Mouse (Mus musculus) E14TG2a.4 (cell line): Measurements from ENCODE around the gene Cabs1.

Source experiments
- H3K27me3 ChIP-seq: 2 replicates; pipeline ENCODE4 v1.6.1; 2014; ENCODE audit warnings: low read length, control low read depth; ENCODE audit not compliant: insufficient read depth
- H3K36me3 ChIP-seq: 2 replicates; pipeline ENCODE4 v1.6.1; 2014; ENCODE audit warnings: low read length, control low read depth; ENCODE audit not compliant: insufficient read depth
- H3K4me1 ChIP-seq: replicated peaks from 2 replicates; pipeline ENCODE4 v1.6.1; 2014; ENCODE audit warnings: low read depth, low read length, control low read depth
- H3K4me3 ChIP-seq: replicated peaks from 2 replicates; pipeline ENCODE4 v1.5.1; 2014; ENCODE audit warnings: mild to moderate bottlenecking, low read length
- H3K9me3 ChIP-seq: 2 replicates; pipeline ENCODE4 v1.6.1; 2014; ENCODE audit warnings: low read length, control low read depth
- CTCF ChIP-seq: conservative IDR thresholded peaks from 2 replicates; pipeline ENCODE4 v1.5.1; 2014; ENCODE audit warnings: low read length
- NANOG ChIP-seq: IDR thresholded peaks from 2 replicates; pipeline ENCODE4 v1.6.1; 2014; ENCODE audit warnings: borderline replicate concordance, low read length, mixed read lengths
- POU5F1 ChIP-seq: IDR thresholded peaks from 2 replicates; pipeline ENCODE4 v1.6.1; 2014; ENCODE audit warnings: low read length, borderline replicate concordance

Cabs1 gene

DNA sequence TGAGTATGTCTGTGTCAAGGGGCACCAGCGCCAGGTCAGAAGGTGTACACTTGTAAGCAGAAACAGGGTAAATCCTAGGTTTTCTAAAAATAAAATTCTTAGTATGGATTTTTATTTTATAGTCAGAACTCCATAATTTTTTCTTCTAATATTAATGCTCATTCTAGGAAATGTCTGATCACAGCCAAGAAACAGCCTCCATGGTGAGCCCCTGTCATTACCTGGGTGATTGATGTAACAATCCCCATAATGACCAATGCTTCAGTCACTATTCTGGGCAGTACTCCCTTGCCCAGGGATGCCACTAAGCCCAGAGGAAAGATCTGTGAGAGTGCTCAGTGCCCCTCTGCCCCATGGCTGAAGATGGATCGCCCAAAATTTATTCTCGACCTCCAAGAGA is at the start of gene Cabs1:
Gene Cabs1 (plus strand): TSS at position 301 of the 400 bp plus-strand sequence.
- TF ChIP-seq CTCF = no peak
- TF ChIP-seq NANOG = no peak
- TF ChIP-seq POU5F1 = no peak
- no peaks in the 10 kb centered on the region for H3K4me1 ChIP-seq

DNA sequence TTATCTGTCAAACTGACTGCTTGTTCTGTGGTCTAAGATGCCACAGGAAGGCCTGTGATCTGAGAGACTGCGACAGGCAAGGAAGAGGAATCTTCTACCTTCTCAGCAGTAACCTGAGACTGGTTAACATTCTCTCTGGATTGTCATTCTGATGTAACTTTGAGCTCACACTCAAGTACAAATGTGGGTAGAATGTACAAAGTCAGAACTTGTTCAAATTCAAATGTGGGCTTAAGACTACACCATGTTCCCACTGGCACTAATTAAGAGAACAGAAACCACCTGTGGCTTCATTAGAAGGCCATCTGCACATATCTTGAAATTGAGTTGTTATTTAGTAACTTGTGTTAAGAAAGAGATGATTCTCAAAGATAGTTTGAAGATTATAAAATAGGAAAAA is 47.6 kb upstream of the Cabs1 start:
- Histone ChIP-seq H3K36me3 (no peaks in the 10 kb centered on the region), H3K27me3 (no peaks in the 10 kb centered on the region), H3K4me3 (no peak overlapping the region), H3K4me1 (peaks cover 10% of the 10 kb centered on the region), H3K9me3 (peaks cover 6% of the 10 kb centered on the region)
- TF ChIP-seq NANOG (peak; percentile 89), CTCF (no peak)

More for the DNA sequence above, at the start of gene Cabs1:
- H3K36me3 ChIP-seq = no peaks in the 10 kb centered on the region
- H3K9me3 ChIP-seq = no peaks in the 10 kb centered on the region
- H3K4me3 ChIP-seq = no peak within 1 kb of the TSS
- no peaks in the 10 kb centered on the region for H3K27me3 ChIP-seq

DNA sequence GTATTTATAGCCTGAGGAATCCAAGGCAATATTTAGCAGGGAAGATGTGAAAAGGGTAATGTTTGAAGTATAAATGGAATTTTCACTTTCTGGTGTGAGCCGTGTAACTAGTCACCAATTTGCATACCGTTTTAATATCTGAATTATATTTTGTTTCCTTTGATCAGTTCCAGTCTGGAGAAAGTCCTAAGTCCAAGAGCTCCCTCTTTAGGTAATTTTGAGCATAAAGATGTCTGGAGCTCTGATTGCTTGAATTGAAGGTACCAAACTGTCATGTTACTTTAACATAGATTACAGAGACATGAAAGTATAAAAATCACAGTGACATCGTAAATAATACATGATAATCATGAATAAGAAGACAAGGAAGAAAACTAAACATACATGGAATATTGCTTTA is 38.5 kb upstream of the Cabs1 start:
- Histone ChIP-seq H3K36me3 (no peaks in the 10 kb centered on the region), H3K4me3 (no peak overlapping the region), H3K27me3 (no peaks in the 10 kb centered on the region), H3K4me1 (no peaks in the 10 kb centered on the region), H3K9me3 (no peaks in the 10 kb centered on the region; the same call in 1 of the 2 replicates)
- no peak for TF ChIP-seq POU5F1
- no peak; the same call in 1 of the 2 replicates for TF ChIP-seq CTCF

DNA sequence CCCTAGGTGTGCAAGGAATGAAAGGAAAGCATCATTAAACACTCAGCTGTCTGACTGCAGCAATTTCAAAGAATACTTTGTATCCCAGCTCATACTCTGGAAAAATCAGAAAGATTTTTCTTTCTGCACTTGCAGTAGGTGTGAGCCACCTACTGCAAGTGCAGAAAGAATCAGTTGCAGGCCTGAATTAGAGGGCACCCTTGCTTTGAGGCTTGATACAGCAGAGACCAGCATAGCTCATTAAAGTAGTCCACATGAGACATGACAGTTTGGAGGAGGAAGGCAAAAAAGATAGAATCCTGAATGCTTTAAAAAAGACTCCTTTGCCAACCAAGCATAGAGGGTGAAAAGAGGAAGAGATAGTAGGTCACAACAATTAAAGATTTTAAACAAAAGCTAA is 36.7 kb upstream of the Cabs1 start:
- Histone ChIP-seq H3K36me3 (no peaks in the 10 kb centered on the region), H3K27me3 (no peaks in the 10 kb centered on the region), H3K9me3 (no peaks in the 10 kb centered on the region), H3K4me3 (no peak overlapping the region), H3K4me1 (no peaks in the 10 kb centered on the region)
- TF ChIP-seq POU5F1 (no peak), NANOG (no peak)

DNA sequence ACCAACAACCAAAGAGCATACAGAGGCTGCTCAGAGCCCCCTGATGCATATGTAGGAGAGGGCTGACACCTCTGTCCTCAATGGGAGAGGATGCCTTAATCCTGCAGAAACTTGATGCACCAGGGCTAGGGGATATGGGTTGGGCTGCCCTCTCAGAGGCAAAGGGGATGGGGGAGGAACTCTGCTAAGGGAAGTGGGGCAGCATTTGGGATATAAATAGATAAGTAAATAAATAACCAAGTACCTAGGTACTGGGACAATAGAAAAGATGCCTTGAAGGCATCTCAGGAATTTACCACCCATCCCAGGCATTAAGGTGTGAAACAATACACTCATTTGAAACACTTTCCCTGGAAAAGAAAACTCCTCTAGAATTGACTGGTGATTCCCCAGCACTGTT is 27.4 kb upstream of the Cabs1 start:
- peaks cover 21% of the 10 kb centered on the region for H3K4me1 ChIP-seq
- no peak overlapping the region for H3K4me3 ChIP-seq
- TF ChIP-seq NANOG (peak; percentile 36; the same call in 1 of the 2 replicates), POU5F1 (no peak), CTCF (no peak)
- no peaks in the 10 kb centered on the region for H3K27me3 ChIP-seq
- no peaks in the 10 kb centered on the region for H3K36me3 ChIP-seq
- H3K9me3 ChIP-seq = no peaks in the 10 kb centered on the region

DNA sequence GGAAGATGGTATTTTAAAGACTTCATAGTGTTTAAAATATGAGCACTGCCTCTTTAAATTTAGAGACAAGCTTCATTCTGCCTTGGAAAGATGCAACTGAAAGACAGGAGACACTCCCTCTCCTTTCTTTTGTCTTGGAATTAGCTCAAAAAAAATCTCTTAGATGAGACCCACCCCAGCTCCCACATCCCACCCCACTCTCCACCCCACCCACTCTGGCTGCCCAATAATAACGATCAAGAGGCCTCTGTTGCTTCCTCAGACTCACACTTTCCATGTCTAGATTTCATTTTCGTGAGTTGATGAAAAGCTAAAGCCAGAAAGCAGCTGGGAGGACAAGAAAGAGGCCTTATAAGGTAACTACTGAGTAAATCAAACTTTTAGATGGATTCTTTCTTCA is 10.0 kb upstream of the Cabs1 start, which contains the start of the genes 2310003L06Rik and Gm28434:
Gene 2310003L06Rik (plus strand): TSS at position 259 of the 400 bp plus-strand sequence.
Gene Gm28434 (plus strand): TSS at position 317 of the 400 bp plus-strand sequence.
- peaks cover 11% of the 10 kb centered on the region for H3K4me1 ChIP-seq
- TF ChIP-seq POU5F1 = no peak
- no peak for TF ChIP-seq NANOG
- no peak for TF ChIP-seq CTCF
- H3K36me3 ChIP-seq = no peaks in the 10 kb centered on the region
- no peaks in the 10 kb centered on the region for H3K27me3 ChIP-seq
- H3K9me3 ChIP-seq = peaks cover under 1% of the 10 kb centered on the region; the same call in 1 of the 2 replicates
- no peak within 1 kb of the TSS for H3K4me3 ChIP-seq

DNA sequence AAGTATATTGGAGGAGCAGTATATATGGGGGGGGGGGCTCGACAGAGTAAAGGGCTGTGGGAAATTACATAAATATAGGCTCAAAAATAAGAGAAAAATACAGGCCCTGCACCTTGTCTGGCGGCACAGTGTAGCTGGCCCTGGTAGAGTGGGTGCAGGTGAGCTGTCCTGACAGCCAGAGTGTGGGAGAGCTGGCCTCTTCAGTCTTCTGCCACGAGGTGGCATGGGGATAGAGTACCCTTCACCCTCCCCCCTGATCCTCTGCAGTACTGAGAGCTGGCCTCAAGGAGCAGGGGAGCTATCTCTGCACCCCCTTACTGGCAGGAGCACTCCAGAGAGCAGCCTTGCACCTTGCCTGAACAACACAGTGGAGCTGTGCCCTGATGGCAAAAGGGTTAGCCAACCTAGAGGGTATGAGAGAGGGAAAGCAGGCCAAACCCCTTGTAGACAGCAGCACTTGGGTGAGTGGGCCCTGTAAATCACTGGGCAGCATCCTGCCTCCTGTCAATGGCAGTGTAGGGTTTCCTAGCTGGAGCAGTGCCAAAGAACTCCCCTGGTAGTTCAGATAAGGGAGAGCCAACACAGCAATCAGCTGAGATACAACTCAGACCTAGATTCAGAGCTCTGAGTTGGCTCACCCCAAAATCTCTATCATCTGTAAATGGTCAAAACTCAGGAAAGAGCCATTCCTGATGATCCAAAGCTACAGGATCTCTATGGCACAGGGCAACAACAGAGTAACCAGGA is 3.4 kb downstream of the Cabs1 start:
- Histone ChIP-seq H3K4me1 (no peaks in the 10 kb centered on the region), H3K27me3 (no peaks in the 10 kb centered on the region), H3K36me3 (no peaks in the 10 kb centered on the region), H3K4me3 (no peak overlapping the region), H3K9me3 (no peaks in the 10 kb centered on the region)
- no peak for TF ChIP-seq POU5F1
- no peak for TF ChIP-seq NANOG
- no peak for TF ChIP-seq CTCF

DNA sequence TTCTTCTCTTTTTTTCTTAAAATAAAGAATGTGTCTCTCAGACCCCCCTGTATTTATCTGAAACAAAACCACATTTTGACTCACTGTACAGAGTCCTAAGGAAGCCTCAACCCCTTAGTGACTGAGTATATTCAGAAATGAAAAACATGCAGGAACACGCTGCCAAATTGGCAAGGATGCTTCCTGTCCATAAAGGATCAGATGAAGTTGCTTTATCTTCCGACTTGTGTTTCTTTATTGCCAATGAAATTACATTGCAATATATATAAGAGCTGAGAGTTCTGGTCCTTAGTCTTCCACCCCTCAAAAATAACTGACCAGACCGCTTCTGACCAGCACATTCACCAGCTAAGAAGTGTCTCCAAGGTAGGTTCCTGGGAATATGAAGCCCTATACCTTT is 23.0 kb downstream of the Cabs1 start, which contains the start of gene Smr3a:
Gene Smr3a (plus strand): TSS at position 301 of the 400 bp plus-strand sequence.
- H3K4me1 ChIP-seq = peaks cover 9% of the 10 kb centered on the region
- H3K36me3 ChIP-seq = no peaks in the 10 kb centered on the region
- TF ChIP-seq CTCF (no peak), NANOG (no peak), POU5F1 (no peak)
- no peak within 1 kb of the TSS for H3K4me3 ChIP-seq
- no peaks in the 10 kb centered on the region for H3K27me3 ChIP-seq
- no peaks in the 10 kb centered on the region for H3K9me3 ChIP-seq

DNA sequence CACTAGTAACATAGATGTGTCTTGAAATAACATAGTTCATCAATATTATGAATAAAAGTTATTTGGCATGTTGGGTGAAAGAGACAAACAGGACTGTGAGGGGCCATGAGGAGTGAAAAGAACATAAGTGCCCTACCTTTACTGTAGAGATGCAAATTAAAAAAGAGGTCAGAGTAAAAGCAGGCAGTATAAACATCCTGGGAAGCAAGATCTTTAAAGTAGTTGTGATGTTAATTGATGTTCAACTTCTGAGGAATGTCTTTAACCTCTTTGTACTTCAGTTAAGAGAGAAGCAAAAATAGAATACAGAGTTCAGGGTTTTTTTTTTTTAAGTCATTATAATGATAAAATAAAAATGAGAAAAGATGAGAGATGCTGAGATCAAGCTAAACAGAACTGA is 26.0 kb downstream of the Cabs1 start:
- no peaks in the 10 kb centered on the region for H3K9me3 ChIP-seq
- no peaks in the 10 kb centered on the region for H3K27me3 ChIP-seq
- no peak for TF ChIP-seq CTCF
- peak; percentile 46; the same call in 1 of the 2 replicates for TF ChIP-seq NANOG
- TF ChIP-seq POU5F1 = no peak
- no peak overlapping the region for H3K4me3 ChIP-seq
- H3K36me3 ChIP-seq = no peaks in the 10 kb centered on the region
- peaks cover 15% of the 10 kb centered on the region for H3K4me1 ChIP-seq
